Mouse (Mus musculus) forebrain, embryonic 13.5 days (tissue): Measurements from ENCODE around the gene Chkb. TPM values are rescaled to one million over a fixed set of nuclear protein-coding genes. Genes with fewer than 3 reads are reported as not detected.

Experiments used
- ATAC-seq: fragments of 200-750 bp; cut with Nextera tagmentation; 2 replicates; pipeline ENCODE4 v1.8.0; 2017
- H3K27ac ChIP-seq: fragments of 300-500 bp; sonication (generic); 2 replicates; pipeline ENCODE4 v1.5.1; 2015; ENCODE audit warnings: inconsistent platforms, mild to moderate bottlenecking, moderate library complexity
- H3K27me3 ChIP-seq: fragments of 300-500 bp; sonication (generic); 2 replicates; pipeline ENCODE4 v1.6.1; 2015; ENCODE audit warnings: mild to moderate bottlenecking, inconsistent platforms
- H3K36me3 ChIP-seq: fragments of 300-500 bp; sonication (generic); 2 replicates; pipeline ENCODE4 v1.6.1; 2015; ENCODE audit warnings: mild to moderate bottlenecking, inconsistent platforms; ENCODE audit not compliant: poor library complexity, severe bottlenecking
- H3K4me1 ChIP-seq: fragments of 300-500 bp; sonication (generic); 2 replicates; pipeline ENCODE4 v1.6.1; 2015; ENCODE audit warnings: inconsistent platforms
- H3K4me2 ChIP-seq: fragments of 300-500 bp; sonication (generic); 2 replicates; pipeline ENCODE4 v1.6.1; 2015; ENCODE audit warnings: inconsistent platforms, mild to moderate bottlenecking, moderate library complexity
- H3K4me3 ChIP-seq: fragments of 300-500 bp; sonication (generic); 2 replicates; pipeline ENCODE4 v1.5.1; 2015; ENCODE audit warnings: mild to moderate bottlenecking, inconsistent platforms
- H3K9ac ChIP-seq: fragments of 300-500 bp; sonication (generic); 2 replicates; pipeline ENCODE4 v1.6.1; 2015; ENCODE audit warnings: mild to moderate bottlenecking, inconsistent platforms
- H3K9me3 ChIP-seq: fragments of 300-500 bp; sonication (generic); replicated peaks from 2 replicates; pipeline ENCODE4 v1.6.1; 2016; ENCODE audit warnings: inconsistent platforms
- WGBS: fragments of 180-500 bp; shearing (Covaris S2); methylation state at CpG from one replicate; pipeline ENCODE4 v1.1.7; 2015; 5-methylcytosine and 5-hydroxymethylcytosine counted together
- polyA plus RNA-seq: library from polyadenylated mRNA; unstranded; fragments of >200 nt; fragmentation: Nextera tagmentation; extraction: Ambion mirVana; gene quantifications from 2 replicates; pipeline ENCODE4 v1.2.1, GENCODE M21; 2015

The Chkb gene
- polyA plus RNA-seq, 1 experiment from 2014 or later = 67.3 TPM

DNA sequence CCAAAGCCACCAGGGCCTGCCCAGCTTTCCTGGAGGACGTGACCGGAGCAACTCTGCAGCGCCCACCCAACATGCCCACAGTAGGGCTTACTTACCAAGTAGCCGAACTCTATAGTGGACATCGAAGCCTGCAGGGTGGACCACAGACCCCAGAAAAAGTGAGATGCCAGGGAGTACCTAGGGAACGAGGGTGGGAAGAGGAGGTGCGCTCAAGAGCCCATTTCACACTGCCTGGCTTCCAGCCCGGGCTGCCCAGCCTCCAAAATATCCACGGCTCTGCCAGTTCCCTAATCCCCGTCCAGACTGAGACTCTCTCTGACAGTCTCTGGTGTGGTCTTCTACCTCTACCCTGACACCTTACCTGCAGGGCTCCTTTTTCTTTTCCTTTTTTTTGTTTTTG lies 3.0 kb downstream of the Chkb start:
- 90% methylated on average over 10 of the region's 10 CpGs for WGBS
- Histone ChIP-seq H3K4me2 (no peak overlapping the region), H3K4me3 (no peak overlapping the region), H3K4me1 (peaks cover 18% of the 10 kb centered on the region), H3K9me3 (no peaks in the 10 kb centered on the region), H3K27ac (no peak overlapping the region), H3K9ac (no peak overlapping the region), H3K27me3 (no peaks in the 10 kb centered on the region), H3K36me3 (peaks cover 51% of the 10 kb centered on the region)
- ATAC-seq = no peak

DNA sequence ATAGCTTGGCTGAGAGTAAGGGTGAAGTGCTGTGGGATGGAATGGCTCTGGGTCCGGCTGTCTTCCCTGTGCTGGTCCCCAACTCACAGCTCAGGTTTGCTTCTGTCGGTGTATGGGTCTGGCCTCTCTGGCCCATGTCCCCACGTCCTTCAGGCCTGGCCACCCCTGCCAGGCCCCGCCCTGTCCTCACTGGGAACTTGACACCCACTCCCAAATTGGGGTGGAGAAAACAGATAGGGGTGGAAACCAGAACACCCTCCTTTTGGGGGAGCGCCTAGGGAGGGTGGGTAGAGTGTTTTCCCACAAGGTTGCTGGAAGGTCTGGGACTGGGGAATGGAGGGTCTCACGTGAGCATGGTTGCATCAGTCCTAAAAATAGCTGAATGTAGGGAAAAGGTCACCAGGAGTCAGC lies 4.0 kb downstream of the Chkb start, which contains the start of gene Cpt1b:
Cpt1b (minus strand) TSS at position 153 of the 411 bp plus-strand sequence.
- 24% methylated on average over 6 of the region's 6 CpGs for WGBS
- Histone ChIP-seq H3K27ac (no peak within 1 kb of the TSS), H3K36me3 (peaks cover 53% of the 10 kb centered on the region), H3K27me3 (no peaks in the 10 kb centered on the region), H3K4me3 (no peak within 1 kb of the TSS), H3K9me3 (no peaks in the 10 kb centered on the region), H3K4me2 (no peak within 1 kb of the TSS), H3K4me1 (peaks cover 13% of the 10 kb centered on the region), H3K9ac (no peak within 1 kb of the TSS)
- ATAC-seq = no peak

DNA sequence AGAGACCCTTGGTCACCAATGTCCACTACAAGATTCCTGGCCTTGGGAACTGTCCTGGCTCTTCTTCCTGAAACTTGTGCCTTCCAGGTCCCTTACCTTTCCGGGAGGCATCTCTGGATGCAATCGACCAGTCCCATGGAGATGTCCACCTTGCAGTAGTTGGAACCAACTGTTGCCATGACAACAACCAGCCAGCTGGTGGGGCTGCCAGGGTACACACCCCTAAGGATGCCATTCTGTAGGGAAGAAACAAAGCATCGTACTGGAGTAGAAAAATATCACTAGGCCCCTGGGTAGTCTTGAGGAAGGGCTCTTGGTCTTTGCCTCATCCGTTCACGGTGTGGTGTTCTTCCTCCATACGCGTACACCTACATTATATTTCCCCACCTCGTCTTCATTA lies 5.1 kb downstream of the Chkb start:
- Histone ChIP-seq H3K4me1 (peaks cover 13% of the 10 kb centered on the region), H3K4me3 (no peak overlapping the region), H3K9me3 (no peaks in the 10 kb centered on the region), H3K9ac (no peak overlapping the region), H3K27ac (no peak overlapping the region), H3K27me3 (no peaks in the 10 kb centered on the region), H3K36me3 (peaks cover 64% of the 10 kb centered on the region), H3K4me2 (no peak overlapping the region)
- 89% methylated on average over 8 of the region's 8 CpGs for WGBS
- ATAC-seq = no peak

DNA sequence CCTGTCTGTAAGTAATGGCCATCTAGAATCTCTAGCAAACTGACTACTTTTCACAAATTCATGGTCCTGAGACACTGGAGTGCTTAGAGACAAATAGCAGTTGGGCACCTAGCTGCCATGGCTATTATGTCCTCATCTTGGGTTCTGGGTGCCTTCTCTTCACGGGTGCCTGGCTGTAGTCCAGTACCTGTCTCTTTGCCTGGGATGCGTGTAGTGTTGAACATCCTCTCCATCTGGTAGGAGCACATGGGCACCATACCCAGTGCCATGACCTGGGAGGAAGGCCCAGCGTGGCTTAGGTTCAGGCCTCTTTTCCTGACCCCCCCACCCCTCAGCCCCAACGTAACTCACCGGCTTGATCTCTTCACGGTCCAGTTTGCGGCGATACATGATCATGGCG lies 7.8 kb downstream of the Chkb start:
- Histone ChIP-seq H3K27ac (no peak overlapping the region), H3K36me3 (peaks cover 77% of the 10 kb centered on the region), H3K4me1 (0 out of 2 replicates have a peak, but pooled peaks cover 3% of the 10 kb centered on the region), H3K27me3 (no peaks in the 10 kb centered on the region), H3K4me3 (no peak overlapping the region), H3K9me3 (no peaks in the 10 kb centered on the region), H3K9ac (no peak overlapping the region), H3K4me2 (no peak overlapping the region)
- ATAC-seq = no peak
- 95% methylated on average over 9 of the region's 9 CpGs for WGBS

DNA sequence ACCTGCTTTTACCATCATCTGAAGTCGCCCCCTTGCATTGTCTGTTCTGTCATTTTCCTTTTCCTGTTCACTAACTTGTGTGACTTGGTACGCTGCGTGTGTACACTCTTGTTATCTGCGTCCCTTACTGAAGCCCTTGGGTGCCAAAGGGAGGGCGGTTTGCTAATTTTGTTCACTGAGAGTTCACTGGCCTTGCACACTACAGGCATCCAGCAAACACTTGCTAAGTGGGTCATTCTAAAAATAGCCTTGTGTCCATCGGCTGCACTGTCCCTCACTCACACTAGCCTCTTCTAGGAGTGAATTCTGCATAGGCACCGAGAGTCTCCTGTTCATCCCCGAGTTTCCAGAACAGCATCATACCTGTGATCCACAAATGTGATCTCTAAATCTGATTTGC lies 14.4 kb downstream of the Chkb start:
- no peaks in the 10 kb centered on the region for H3K9me3 ChIP-seq
- H3K9ac ChIP-seq = no peak overlapping the region
- no peak for ATAC-seq
- H3K4me1 ChIP-seq = no peaks in the 10 kb centered on the region
- no peaks in the 10 kb centered on the region for H3K27me3 ChIP-seq
- no peak overlapping the region for H3K4me2 ChIP-seq
- H3K4me3 ChIP-seq = no peak overlapping the region
- H3K27ac ChIP-seq = no peak overlapping the region
- 93% methylated on average over 8 of the region's 8 CpGs for whole genome bisulfite sequencing
- H3K36me3 ChIP-seq = peaks cover 41% of the 10 kb centered on the region

DNA sequence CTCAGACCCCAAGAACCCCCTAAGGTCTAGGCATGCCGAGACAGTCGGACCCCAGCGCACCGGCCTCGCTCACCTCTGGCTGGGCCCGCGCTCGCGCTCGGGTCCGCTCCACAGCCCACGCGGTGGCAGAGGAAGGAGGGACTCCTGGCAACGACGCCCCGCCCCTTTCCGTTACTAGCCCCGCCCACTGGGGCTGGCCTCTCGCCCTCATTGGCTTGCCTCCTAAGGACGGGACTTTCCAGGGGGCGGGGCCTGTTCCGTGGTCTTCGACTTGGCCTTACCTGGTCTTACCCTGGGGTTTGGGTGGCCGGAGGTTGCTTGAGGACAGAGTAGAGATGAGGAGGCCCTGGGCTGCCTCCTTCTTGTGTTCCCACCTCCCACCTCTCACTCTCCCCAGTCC lies 19.6 kb downstream of the Chkb start, which contains the start of gene Syce3:
Syce3 (minus strand) TSS at position 386 of the 400 bp plus-strand sequence.
- H3K9ac ChIP-seq = no peak within 1 kb of the TSS

DNA sequence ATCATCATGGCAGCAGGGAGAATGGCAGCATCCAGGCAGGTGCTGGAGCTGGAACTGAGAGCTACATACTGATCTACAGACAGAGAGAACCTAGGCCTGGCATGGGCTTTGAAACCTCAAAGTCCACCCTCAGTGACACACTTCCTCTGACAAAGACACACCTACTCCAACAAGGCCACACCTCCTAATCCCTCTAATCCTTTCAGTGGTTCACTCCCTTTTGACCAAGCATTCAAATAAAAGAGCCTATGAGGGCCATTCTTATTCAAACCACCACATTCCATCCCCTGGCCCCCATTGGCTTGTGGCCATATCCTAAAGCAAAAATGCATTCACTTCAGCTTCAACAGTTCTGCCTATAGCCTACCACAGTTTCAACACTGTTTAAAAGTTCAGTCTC lies 23.0 kb downstream of the Chkb start:
- Histone ChIP-seq H3K9me3 (peaks cover 8% of the 10 kb centered on the region; the same call in 1 of the 2 replicates), H3K4me2 (no peak overlapping the region), H3K4me1 (no peaks in the 10 kb centered on the region), H3K4me3 (no peak overlapping the region), H3K27me3 (no peaks in the 10 kb centered on the region), H3K27ac (no peak overlapping the region), H3K9ac (no peak overlapping the region), H3K36me3 (no peaks in the 10 kb centered on the region)
- ATAC-seq = no peak

More for the DNA sequence above, 19.6 kb downstream of the Chkb start, which contains the start of gene Syce3:
- no peak within 1 kb of the TSS for H3K4me2 ChIP-seq
- H3K27me3 ChIP-seq = no peaks in the 10 kb centered on the region
- H3K4me1 ChIP-seq = no peaks in the 10 kb centered on the region
- peaks cover 8% of the 10 kb centered on the region; the same call in 1 of the 2 replicates for H3K9me3 ChIP-seq
- no peak for ATAC-seq
- H3K27ac ChIP-seq = no peak within 1 kb of the TSS
- no peaks in the 10 kb centered on the region for H3K36me3 ChIP-seq
- H3K4me3 ChIP-seq = no peak within 1 kb of the TSS
- WGBS = 87% methylated on average over 24 of the region's 24 CpGs

DNA sequence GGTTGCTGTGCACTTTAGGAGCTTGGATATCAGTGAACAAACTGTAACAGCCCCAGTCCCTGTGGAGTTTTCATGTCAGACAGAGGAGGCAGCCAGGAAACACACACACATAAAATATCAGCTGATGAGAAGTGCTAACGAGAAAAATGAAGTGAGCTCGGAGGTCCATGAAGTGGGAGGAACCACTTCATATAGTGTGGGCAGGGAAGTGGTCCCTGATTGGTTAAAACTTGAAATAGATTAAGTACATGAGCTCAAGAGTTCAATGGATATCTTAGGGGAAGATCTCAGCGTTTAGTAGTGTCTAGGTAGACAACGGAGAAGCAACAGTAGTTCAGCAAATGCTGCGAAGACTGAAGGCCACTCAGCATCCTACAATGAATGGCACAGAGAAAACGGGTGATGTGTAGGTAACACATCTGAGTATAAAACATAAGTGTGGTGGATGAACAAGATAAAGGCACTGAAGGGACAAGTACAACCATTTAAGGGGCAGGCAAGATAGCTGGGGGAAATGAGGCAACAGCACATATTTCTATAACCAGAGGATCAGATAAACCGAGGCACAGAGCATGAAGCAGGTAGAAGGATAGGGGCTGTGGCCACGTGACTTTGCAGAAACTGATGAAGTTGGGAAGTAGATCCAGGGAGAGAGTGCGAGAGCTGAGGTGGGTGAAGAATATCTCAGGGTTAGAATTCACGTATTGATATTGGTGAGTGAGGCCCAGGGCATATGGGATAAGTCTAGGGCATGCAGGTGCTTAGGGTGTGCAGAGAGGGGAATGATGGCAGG lies 24.7 kb downstream of the Chkb start:
- Histone ChIP-seq H3K27me3 (no peaks in the 10 kb centered on the region), H3K9me3 (peaks cover 8% of the 10 kb centered on the region; the same call in 1 of the 2 replicates), H3K4me1 (no peaks in the 10 kb centered on the region), H3K9ac (no peak overlapping the region), H3K27ac (no peak overlapping the region), H3K4me2 (no peak overlapping the region), H3K4me3 (no peak overlapping the region), H3K36me3 (no peaks in the 10 kb centered on the region)
- no peak for ATAC-seq
- WGBS = 82% methylated on average over 10 of the region's 10 CpGs

DNA sequence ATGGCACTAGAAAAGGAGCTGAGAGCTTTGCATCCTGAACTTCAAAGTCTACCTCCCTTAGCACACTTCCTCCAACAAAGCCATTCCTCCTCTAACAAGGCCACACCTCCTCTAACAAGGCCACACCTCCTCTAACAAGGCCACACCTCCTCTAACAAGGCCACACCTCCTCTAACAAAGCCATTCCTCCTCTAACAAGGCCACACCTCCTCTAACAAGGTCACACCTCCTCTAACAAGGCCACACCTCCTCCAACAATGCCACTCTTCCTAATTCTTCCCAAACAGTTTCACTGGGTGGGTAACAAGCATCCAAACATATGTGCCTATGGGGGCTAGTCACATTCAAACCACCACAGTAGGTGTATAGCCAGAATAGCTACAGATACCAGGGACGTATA lies 27.2 kb downstream of the Chkb start:
- WGBS = 84% methylated on average over 1 of the region's 1 CpGs
- Histone ChIP-seq H3K36me3 (no peaks in the 10 kb centered on the region), H3K9ac (no peak overlapping the region), H3K4me2 (no peak overlapping the region), H3K9me3 (no peaks in the 10 kb centered on the region; the same call in 1 of the 2 replicates), H3K4me3 (no peak overlapping the region), H3K27ac (no peak overlapping the region), H3K4me1 (no peaks in the 10 kb centered on the region), H3K27me3 (no peaks in the 10 kb centered on the region)
- ATAC-seq = no peak

DNA sequence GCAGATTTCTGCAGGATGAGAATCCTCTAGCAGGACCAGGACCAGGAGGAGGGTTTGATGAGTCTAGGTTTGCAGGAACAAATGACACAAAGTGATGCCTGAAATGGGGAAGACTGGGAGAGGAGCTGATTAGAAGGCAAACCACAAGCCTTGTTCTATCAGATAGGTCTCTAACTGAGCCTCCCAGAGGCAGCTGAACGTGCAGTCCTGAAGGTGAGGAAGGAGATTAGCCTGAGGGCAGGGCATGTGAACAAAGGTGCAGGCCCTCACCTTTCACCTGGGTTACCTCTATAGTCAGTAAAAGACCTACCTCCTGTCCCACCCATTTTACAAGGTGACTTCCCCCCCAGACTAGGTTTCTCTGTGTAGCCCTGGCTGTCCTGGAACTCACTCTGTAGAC lies 30.0 kb downstream of the Chkb start:
- Histone ChIP-seq H3K9ac (no peak overlapping the region), H3K4me1 (no peaks in the 10 kb centered on the region), H3K27me3 (no peaks in the 10 kb centered on the region), H3K36me3 (no peaks in the 10 kb centered on the region), H3K4me2 (no peak overlapping the region), H3K4me3 (no peak overlapping the region), H3K9me3 (no peaks in the 10 kb centered on the region), H3K27ac (no peak overlapping the region)
- WGBS = 53% methylated on average over 1 of the region's 1 CpGs
- ATAC-seq = no peak

DNA sequence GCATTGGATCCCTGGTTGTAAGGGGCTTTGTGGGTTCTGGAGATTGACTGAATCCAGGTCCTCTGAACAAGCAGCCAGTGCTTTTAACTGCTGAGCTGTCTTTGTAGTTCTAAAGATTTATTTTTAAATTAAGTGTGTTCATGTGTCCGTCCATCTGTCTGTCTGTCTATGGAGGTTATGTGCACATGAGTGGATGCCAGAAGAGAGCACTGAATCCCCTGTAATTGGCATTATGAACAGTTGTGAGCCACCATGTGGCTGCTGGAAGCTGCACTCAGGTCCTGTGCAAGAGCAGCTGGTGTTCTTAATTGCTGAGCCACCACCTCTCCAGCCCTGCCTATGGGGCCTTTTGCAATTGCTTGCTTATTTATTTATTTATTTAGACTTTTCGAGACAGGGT lies 31.6 kb downstream of the Chkb start:
- Histone ChIP-seq H3K27ac (no peak overlapping the region), H3K27me3 (no peaks in the 10 kb centered on the region), H3K4me3 (no peak overlapping the region), H3K9ac (no peak overlapping the region), H3K36me3 (no peaks in the 10 kb centered on the region), H3K4me1 (no peaks in the 10 kb centered on the region), H3K4me2 (no peak overlapping the region), H3K9me3 (no peaks in the 10 kb centered on the region)
- ATAC-seq = no peak
- WGBS = 54% methylated on average over 2 of the region's 2 CpGs

DNA sequence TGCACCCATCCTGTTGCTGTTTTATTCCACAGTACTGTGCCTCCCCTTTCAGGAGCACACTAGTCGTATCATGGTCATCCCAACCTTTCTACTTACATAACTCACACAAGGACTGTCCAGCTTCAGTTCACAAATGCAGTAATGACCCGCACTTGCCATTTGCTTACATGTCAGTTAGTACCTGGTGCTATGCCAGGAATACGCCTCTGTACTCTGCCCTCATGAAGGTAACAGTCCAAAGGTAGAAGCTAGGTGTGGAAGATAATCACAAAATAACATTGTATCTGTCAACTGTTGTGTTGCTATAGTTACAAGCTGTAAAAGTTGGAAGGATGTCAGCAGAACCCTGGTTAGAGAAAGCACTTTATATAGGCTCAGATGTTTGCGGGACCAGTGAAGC lies 32.8 kb downstream of the Chkb start:
- no peaks in the 10 kb centered on the region for H3K9me3 ChIP-seq
- no peaks in the 10 kb centered on the region for H3K27me3 ChIP-seq
- H3K36me3 ChIP-seq = no peaks in the 10 kb centered on the region
- H3K4me2 ChIP-seq = no peak overlapping the region
- no peak overlapping the region for H3K4me3 ChIP-seq
- no peak overlapping the region for H3K9ac ChIP-seq
- 90% methylated on average over 4 of the region's 4 CpGs for WGBS
- H3K27ac ChIP-seq = no peak overlapping the region
- H3K4me1 ChIP-seq = no peaks in the 10 kb centered on the region
- no peak for ATAC-seq

DNA sequence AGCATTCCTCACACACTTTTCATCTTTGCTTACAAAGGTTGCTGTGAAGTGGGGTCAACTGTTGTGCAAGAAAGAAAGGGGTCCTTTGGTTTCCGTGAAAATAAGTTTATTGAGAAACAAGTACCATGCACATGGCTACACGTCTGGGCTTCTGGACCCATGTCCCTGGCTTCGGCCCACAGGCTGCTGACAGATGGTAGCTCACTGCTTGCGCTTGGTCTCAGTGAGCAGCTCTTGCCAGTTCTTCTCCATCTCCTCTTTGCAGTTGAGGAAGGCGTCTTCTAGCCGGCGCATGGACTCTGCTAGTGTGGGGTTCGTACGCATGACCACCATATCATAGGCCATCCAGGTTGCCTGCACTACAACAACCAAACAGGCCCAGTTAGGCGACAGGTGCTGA lies 39.6 kb downstream of the Chkb start:
- 90% methylated on average over 10 of the region's 10 CpGs for WGBS
- ATAC-seq = no peak
- 0 out of 2 replicates have a peak, but pooled peaks cover 3% of the 10 kb centered on the region for H3K27me3 ChIP-seq

More for the DNA sequence above, 39.6 kb downstream of the Chkb start:
- Histone ChIP-seq H3K4me2 (no peak overlapping the region), H3K4me1 (no peaks in the 10 kb centered on the region), H3K27ac (no peak overlapping the region), H3K9me3 (no peaks in the 10 kb centered on the region), H3K4me3 (no peak overlapping the region), H3K9ac (no peak overlapping the region), H3K36me3 (no peaks in the 10 kb centered on the region)
